Mouse (Mus musculus): Measurements from ENCODE around the gene Gm42421.

- no peak for TF ChIP-seq CTCF (IDR thresholded peaks at IDR 0.05; ENCODE audit: borderline replicate concordance, extremely low read depth, insufficient read depth, insufficient read length)
- no peak for TF ChIP-seq POLR2A (IDR thresholded peaks at IDR 0.05; ENCODE audit: borderline replicate concordance, extremely low read depth, insufficient read depth, insufficient read length, poor library complexity, severe bottlenecking)
Measured at GRCm38 (mm10) chr5:143885274-143885673, 42.7 kb upstream of the Gm42421 start.
